Mouse (Mus musculus): ENCODE measurements around the gene Ykt6. TPM values are rescaled to one million over a fixed set of nuclear protein-coding genes. Genes with fewer than 3 reads are reported as not detected.

Ykt6 gene
- total RNA-seq, 2 experiments from 2014 or later = 18.2 to 54.2 TPM

- no peak for ATAC-seq (ENCODE audit: poor library complexity, severe bottlenecking)
Observed at GRCm38 (mm10) chr11:6016368-6016767, 60.9 kb downstream of the Ykt6 start.

- no peak for ATAC-seq (ENCODE audit: poor library complexity, severe bottlenecking)
Observed at GRCm38 (mm10) chr11:6016797-6017395, 61.4 kb downstream of the Ykt6 start.

Other genes starting within 250 kb of the Ykt6 start
- gene Mrps24, start 240.0 kb upstream of the Ykt6 start, total RNA-seq (2015) = 67.4 and 74.1 TPM in 2 replicates
- 30.7 and 41.2 TPM in 2 replicates for gene Mrps24, start 240.0 kb upstream of the Ykt6 start, total RNA-seq (2017)
- 4.1 and 4.5 TPM in 2 replicates for gene Urgcp, start 193.3 kb upstream of the Ykt6 start, total RNA-seq (2015)
- gene Urgcp, start 193.3 kb upstream of the Ykt6 start, total RNA-seq (2017) = 7.5 and 8.7 TPM in 2 replicates
- gene Dbnl, start 167.2 kb upstream of the Ykt6 start, total RNA-seq (2015) = 84.5 and 90.0 TPM in 2 replicates
- 176 and 179 TPM in 2 replicates for gene Dbnl, start 167.2 kb upstream of the Ykt6 start, total RNA-seq (2017)
- not detected in 2 replicates for gene Pgam2, start 152.0 kb upstream of the Ykt6 start, total RNA-seq (2015)
- not detected in 2 replicates for gene Pgam2, start 152.0 kb upstream of the Ykt6 start, total RNA-seq (2017)
- 10.4 and 10.7 TPM in 2 replicates for gene Polm, start 117.7 kb upstream of the Ykt6 start, total RNA-seq (2015)
- gene Polm, start 117.7 kb upstream of the Ykt6 start, total RNA-seq (2017) = 6.0 and 8.8 TPM in 2 replicates
- gene Aebp1, start 93.7 kb upstream of the Ykt6 start, total RNA-seq (2015) = not detected in 2 replicates
- 0.11 and 0.12 TPM in 2 replicates for gene Aebp1, start 93.7 kb upstream of the Ykt6 start, total RNA-seq (2017)
- gene Pold2, start 77.4 kb upstream of the Ykt6 start, total RNA-seq (2015) = 23.8 and 31.6 TPM in 2 replicates
- gene Pold2, start 77.4 kb upstream of the Ykt6 start, total RNA-seq (2017) = 19.0 and 29.3 TPM in 2 replicates
- not detected in 2 replicates for gene Myl7, start 56.9 kb upstream of the Ykt6 start, total RNA-seq (2015)
- gene Myl7, start 56.9 kb upstream of the Ykt6 start, total RNA-seq (2017) = not detected in 2 replicates
- gene Gck, start 5.6 kb upstream of the Ykt6 start, total RNA-seq (2015) = not detected in 2 replicates
- not detected in 2 replicates for gene Gck, start 5.6 kb upstream of the Ykt6 start, total RNA-seq (2017)
- 0.38 and 0.71 TPM in 2 replicates for gene Camk2b, start 110.7 kb downstream of the Ykt6 start, total RNA-seq (2015)
- 0.59 and 1.3 TPM in 2 replicates for gene Camk2b, start 110.7 kb downstream of the Ykt6 start, total RNA-seq (2017)
- 0.09 and 0.57 TPM in 2 replicates for gene A730071L15Rik, start 244.3 kb downstream of the Ykt6 start, total RNA-seq (2015)
- not detected in 2 replicates for gene A730071L15Rik, start 244.3 kb downstream of the Ykt6 start, total RNA-seq (2017)
- gene Nudcd3, start 244.7 kb downstream of the Ykt6 start, total RNA-seq (2015) = 11.5 and 14.6 TPM in 2 replicates
- gene Nudcd3, start 244.7 kb downstream of the Ykt6 start, total RNA-seq (2017) = 25.0 and 25.6 TPM in 2 replicates

Measured in megakaryocyte, adult 5-6 weeks (primary cell).